Mouse (Mus musculus) stomach, postnatal 0 days (tissue): ENCODE results near the gene Zdhhc17.

Experiments used
- CTCF ChIP-seq: IDR thresholded peaks from 2 replicates; pipeline ENCODE4 v1.5.1; 2016; ENCODE audit warnings: antibody characterized with exemption, low read depth, mild to moderate bottlenecking, moderate library complexity
- EP300 ChIP-seq: optimal IDR thresholded peaks from 2 replicates; pipeline ENCODE3; 2016; ENCODE audit warnings: antibody characterized with exemption

- no peak for TF ChIP-seq CTCF
- TF ChIP-seq EP300, result no peak
Measured at GRCm38 (mm10) chr10:110993249-110993648, 16.7 kb downstream of the Zdhhc17 start.
